Mouse (Mus musculus) B cell, adult 67 days (primary cell): ENCODE data around the gene Olfr1223. TPM values are rescaled to one million over a fixed set of nuclear protein-coding genes. Genes with fewer than 3 reads are reported as not detected.

Experiments
- total RNA-seq, 2 experiments: library from RNA; stranded (reverse); gene quantifications; 4 replicates each; pipeline ENCODE4 v1.2.4; 2023

Gene Olfr1223
- not detected for total RNA-seq

GRCm38 (mm10) chr2:89151460-89151859 is at the start of gene Olfr1223:
TSS of gene Olfr1223 (minus strand) at chr2:89151560.

GRCm38 (mm10) chr2:89199948-89200347 is 48.6 kb upstream of the Olfr1223 start, which contains the start of gene Olfr1226:
TSS of gene Olfr1226 (minus strand) at chr2:89200048.

GRCm38 (mm10) chr2:89174569-89174968 is 23.2 kb upstream of the Olfr1223 start, which contains the start of gene Olfr1225:
TSS of gene Olfr1225 (minus strand) at chr2:89174669.

GRCm38 (mm10) chr2:89163991-89164390 is 12.6 kb upstream of the Olfr1223 start, which contains the start of gene Olfr1224-ps1:
TSS of gene Olfr1224-ps1 (minus strand) at chr2:89164091.

GRCm38 (mm10) chr2:89132954-89133353 is 18.4 kb downstream of the Olfr1223 start, which contains the start of gene Olfr1222:
TSS of gene Olfr1222 (minus strand) at chr2:89133054.

GRCm38 (mm10) chr2:89117183-89117582 is 34.2 kb downstream of the Olfr1223 start, which contains the start of gene Olfr1221:
TSS of gene Olfr1221 (minus strand) at chr2:89117283.

GRCm38 (mm10) chr2:89106735-89107134 is 44.6 kb downstream of the Olfr1223 start, which contains the start of gene Olfr1220:
TSS of gene Olfr1220 (minus strand) at chr2:89106835.

Other genes with a start within 250 kb of the Olfr1223 start
- gene Olfr1208, start 249.2 kb downstream of the Olfr1223 start, total RNA-seq: not detected
- gene Olfr1209, start 236.4 kb downstream of the Olfr1223 start, total RNA-seq: not detected
- gene Olfr1211, start 213.4 kb downstream of the Olfr1223 start, total RNA-seq: not detected
- gene Olfr1212, start 197.6 kb downstream of the Olfr1223 start, total RNA-seq: not detected
- gene Gm13762, start 171.3 kb downstream of the Olfr1223 start, total RNA-seq: not detected
- gene Olfr1214, start 158.9 kb downstream of the Olfr1223 start, total RNA-seq: not detected
- not detected for gene Olfr1215, start 144.6 kb downstream of the Olfr1223 start, total RNA-seq
- not detected for gene Olfr1216, start 133.2 kb downstream of the Olfr1223 start, total RNA-seq
- gene Olfr1217, start 119.5 kb downstream of the Olfr1223 start, total RNA-seq: not detected
- not detected for gene Olfr1218, start 90.4 kb downstream of the Olfr1223 start, total RNA-seq
- gene Olfr1219, start 68.0 kb downstream of the Olfr1223 start, total RNA-seq: not detected
- not detected for gene Olfr1220, start 44.7 kb downstream of the Olfr1223 start, total RNA-seq
- not detected for gene Olfr1221, start 34.3 kb downstream of the Olfr1223 start, total RNA-seq
- gene Olfr1222, start 18.5 kb downstream of the Olfr1223 start, total RNA-seq: not detected
- gene Olfr1224-ps1, start 12.5 kb upstream of the Olfr1223 start, total RNA-seq: not detected
- gene Olfr1225, start 23.1 kb upstream of the Olfr1223 start, total RNA-seq: not detected
- not detected for gene Olfr1226, start 48.5 kb upstream of the Olfr1223 start, total RNA-seq
- not detected for gene Olfr1228, start 102.5 kb upstream of the Olfr1223 start, total RNA-seq
- not detected for gene Olfr1229, start 136.5 kb upstream of the Olfr1223 start, total RNA-seq
- gene Olfr1230, start 145.7 kb upstream of the Olfr1223 start, total RNA-seq: not detected
- not detected for gene Olfr1231, start 155.5 kb upstream of the Olfr1223 start, total RNA-seq
- gene Olfr1232, start 178.1 kb upstream of the Olfr1223 start, total RNA-seq: not detected
- gene Olfr1233, start 190.8 kb upstream of the Olfr1223 start, total RNA-seq: not detected
- gene Olfr1234, start 213.3 kb upstream of the Olfr1223 start, total RNA-seq: not detected